Mouse (Mus musculus): ENCODE measurements at regions not wholly inside any gene's neighbourhood (a gene's known extent, or its start where the extent isn't known, plus 50 kb on each side); places are given as distances from the start of the nearest gene placed in this dataset.
"Not testable (repeated sequence)": the region's sequence is repeated elsewhere in the genome, so short reads cannot be mapped to it uniquely, and the experiment has no call there.

DNA sequence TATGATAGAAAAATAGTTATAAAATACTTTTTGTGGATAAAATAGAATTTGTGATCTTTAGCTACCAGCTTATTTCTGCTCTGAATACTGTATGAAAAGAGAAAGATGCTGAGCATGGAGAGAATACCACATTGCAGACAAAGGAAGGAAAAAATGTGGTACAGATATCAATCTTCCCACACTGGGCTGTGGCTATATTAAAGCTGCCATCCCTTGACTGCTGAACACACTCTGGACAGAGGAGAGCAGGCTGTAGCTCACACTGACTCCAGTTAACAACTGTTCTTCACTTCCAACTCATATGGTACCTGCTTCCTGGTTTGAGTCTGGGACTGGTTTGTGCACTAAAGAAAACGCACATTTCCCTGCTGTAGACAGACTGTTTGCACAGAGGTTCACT is 76.7 kb upstream of the Try4 start:
- no peak for DNase-seq (ENCODE audit: low spot score in 2 of 2)

DNA sequence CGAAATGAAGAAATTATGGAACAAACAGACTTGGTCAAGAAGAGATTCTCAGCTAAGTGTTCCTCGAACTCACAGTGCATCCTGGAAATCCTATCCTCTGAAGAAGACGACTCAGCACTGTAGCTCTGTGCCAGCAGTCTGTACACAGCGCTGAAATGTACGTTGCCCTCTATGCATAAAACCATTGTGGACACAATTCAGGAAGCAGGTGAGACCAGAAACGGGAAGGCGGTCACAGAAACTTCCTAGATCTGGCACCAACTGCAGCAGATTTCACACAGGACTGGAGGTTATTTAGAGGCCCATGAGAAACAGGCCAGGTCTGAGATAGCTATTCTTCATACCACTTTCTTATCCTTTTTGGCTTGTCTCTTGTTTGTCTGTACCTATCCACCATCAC is 83.7 kb upstream of the Try4 start:
- DNase-seq (ENCODE audit: low spot score in 2 of 2), result no peak

DNA sequence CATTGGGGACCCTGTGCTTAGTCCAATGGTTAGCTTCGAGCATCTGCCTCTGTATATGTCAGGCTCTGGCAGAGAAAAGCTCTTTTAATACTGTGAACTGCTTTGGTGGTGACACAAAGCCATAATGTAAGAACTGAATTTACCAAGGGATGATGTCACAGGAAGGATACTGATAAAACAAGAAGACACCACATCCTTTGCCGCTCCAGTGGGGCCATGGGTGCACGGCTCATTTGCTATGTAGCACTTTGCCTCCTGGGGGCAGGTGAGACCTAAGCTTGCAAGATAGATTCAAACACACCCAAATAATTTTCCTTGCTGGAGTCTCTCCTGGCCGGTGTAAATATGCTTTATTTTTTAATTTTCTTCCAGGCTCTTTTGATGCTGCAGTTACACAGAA is 86.2 kb upstream of the Try4 start:
- no peak for DNase-seq (ENCODE audit: low spot score in 2 of 2)

DNA sequence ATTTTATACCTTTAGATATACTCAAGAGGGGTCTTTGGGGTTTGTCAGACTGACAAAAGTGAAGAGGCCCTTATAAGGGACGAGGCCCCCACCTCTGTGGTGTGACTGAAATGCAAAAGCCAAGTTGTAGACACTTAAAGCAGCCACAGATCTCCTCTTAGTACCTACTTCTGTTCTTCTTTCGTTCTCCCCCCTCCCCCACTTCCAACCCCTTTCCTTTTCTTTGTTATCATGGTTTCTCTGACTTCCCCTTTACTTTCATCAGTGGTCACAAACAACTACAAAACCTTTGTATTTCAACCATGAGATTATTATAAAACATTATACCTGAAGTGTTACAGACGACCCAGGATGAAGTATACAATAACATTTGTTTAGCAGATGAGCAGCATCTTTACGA is 96.2 kb upstream of the Try4 start:
- no peak for DNase-seq (ENCODE audit: low spot score in 2 of 2)

DNA sequence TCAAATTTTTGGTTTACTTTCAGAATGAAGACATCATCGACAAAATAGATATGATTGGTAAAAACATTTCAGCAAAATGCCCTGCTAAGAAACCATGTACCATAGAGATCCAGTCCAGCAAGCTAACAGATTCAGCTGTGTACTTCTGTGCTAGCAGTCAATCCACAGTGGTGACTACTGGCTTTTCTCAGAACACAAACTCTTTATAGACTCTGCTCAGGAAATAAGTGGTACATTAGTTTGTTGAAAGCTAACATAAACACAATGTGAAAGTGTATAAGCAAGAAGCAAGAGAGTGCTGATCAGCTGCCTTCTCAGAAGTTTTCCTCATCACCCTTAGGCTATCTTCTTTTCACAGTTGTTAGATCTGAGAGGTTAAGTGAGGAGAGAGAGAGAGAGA is 99.2 kb upstream of the Try4 start:
- no peak for DNase-seq (ENCODE audit: low spot score in 2 of 2)

DNA sequence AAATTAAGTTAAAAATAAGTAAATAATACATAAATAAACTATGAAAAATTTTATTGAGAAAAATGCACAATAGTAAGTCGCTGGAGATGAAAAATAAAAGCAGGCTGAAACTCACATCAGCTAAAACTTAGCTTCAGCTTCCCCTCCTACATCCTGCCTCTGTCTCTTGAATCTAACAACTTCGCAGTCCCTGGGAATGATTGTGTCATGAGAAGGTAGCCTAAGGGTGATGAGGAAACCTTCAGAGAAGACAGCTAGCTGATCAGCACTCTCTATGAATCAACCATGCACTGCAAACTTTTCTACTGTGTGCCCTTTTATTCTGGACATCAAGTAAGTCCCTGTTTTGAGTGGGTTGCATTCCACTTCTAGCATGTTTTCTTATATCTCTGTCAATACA is 99.8 kb upstream of the Try4 start:
- DNase-seq (ENCODE audit: low spot score in 2 of 2), result no peak

DNA sequence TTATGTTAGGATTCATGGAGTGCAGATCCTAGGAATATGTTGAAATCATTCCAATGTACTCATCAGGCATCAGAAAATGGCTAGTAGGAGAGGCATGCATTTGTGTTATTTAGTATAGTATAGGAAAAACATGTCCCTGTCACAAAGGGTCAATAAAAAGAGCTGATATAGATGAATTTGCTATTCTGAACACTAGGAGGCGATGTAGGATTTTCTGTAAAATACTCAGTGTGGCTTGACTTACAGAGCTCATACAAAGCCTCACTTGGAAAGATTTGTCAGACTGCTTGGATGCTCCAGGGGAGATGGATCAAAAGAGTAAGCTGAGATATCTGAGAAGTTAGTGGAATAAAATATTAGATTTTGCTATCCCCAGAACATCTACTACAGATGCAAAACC is 107.6 kb upstream of the Try4 start:
- DNase-seq (ENCODE audit: low spot score in 2 of 2), result no peak

DNA sequence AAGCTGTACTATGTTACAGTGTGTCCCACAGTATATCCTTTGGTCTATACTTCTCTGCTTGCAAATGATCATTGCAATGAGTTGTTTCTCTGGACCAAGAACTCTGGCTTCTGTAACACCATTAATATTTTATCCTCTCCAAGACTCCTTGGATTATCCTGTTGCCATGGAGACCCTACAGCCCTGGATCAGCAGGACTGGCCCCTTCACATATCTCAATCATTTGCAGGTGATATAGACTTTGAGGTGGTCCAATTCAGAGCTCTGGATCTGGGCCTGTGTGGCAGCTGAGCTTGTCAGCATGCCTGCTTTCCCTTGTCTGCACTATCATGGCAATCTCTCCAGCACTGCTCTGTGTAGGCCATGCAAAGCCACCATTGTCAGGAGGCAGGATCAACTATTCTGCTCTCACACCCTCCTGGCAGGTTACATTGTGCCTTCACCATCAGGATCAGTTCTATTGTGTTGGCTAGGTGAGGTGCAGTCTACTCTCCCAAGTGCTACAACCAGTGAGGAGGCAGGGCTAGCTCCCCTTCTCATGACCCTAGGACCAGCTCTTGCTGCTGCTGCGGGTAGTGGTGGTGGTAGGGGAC is 110.2 kb upstream of the Try4 start:
- no peak for DNase-seq (ENCODE audit: low spot score in 2 of 2)

DNA sequence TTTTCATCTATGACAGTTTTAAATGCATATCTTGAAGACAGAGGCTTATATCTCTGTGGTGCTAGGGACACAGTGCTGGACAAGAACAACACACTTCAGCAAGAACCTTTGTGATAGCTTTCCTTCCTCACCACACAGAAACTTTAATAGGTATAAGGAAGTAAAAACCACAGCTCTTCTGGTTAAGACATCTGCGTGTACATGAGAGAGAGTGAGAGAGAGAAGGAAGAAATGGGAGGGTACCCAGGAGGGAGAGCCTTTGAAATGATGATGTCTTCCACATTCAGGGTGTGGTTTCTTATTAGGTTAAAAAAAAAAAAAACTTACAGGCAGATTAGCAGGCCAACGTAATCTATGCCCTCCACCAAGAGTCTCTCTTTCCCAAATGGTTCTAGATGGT is 113.2 kb upstream of the Try4 start:
- DNase-seq (ENCODE audit: low spot score in 2 of 2), result no peak

DNA sequence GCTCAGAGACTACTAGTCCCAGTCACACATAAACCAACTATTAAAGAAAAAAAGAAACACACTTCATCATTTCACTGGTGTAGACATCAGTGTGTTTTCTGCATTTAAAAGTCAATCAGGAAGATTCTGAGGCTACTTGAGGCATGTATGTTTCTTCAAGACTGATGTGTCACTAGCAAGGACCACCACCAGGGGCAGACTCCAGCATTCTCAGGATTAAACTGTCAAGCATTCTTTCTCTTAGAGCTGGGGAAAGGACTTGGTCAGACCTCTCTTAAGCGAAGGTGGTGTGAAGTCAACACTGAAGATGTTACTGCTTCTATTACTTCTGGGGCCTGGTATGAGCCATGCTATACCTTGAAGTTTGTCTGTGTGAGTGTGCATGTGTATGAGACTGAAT is 114.1 kb upstream of the Try4 start:
- no peak for DNase-seq (ENCODE audit: low spot score in 2 of 2)

DNA sequence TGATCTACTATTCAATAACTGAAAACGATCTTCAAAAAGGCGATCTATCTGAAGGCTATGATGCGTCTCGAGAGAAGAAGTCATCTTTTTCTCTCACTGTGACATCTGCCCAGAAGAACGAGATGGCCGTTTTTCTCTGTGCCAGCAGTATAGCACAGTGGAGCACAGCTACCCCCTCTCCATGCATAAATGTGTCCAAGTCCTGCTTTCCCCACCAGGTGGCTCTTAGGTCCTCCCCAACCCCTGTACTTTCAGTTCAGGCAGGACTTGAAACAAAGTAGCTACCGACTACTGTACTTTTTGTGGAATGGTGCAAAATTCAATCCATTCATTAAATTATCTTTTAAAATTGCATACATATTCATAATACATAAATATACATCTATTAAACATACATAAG is 123.2 kb upstream of the Try4 start:
- DNase-seq (ENCODE audit: low spot score in 2 of 2), result no peak

DNA sequence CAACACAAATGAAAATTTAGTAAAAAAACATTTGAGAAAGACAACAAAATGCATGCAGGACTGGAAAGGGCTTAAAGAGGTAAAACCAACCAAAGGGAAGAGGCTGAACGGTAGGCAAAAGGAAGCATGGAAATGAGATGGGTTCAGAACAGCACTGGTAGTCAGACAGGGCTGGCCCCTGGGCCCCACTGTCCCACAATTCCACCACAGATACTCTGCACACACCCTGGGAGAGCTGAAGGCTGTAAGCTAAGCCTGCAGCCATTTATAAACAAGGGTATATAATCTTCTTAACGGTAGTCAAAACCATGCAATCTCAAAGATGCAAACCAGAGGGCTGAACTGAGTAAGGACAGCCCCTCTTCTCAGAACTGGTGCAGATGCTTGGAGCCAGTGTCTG is 124.0 kb upstream of the Try4 start:
- DNase-seq (ENCODE audit: low spot score in 2 of 2), result no peak

DNA sequence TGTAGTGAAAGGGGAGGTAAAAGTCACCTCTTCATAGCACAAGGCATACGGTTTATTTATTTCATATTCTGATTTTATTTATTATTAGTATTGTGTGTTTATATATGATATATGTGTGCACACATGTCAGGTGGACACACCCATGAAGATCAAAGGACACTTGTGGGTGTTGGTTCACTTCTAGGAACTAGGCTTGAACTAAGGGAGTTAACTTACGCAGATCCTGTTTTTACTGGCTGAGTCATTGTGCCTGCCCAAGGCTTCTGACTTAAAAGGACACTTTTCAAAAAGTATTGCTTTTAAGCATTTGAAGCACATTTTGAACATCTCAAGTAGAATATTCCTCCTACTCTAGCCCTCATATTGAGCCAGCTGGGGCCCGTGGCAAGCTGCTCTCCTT is 124.9 kb upstream of the Try4 start:
- DNase-seq (ENCODE audit: low spot score in 2 of 2), result no peak

DNA sequence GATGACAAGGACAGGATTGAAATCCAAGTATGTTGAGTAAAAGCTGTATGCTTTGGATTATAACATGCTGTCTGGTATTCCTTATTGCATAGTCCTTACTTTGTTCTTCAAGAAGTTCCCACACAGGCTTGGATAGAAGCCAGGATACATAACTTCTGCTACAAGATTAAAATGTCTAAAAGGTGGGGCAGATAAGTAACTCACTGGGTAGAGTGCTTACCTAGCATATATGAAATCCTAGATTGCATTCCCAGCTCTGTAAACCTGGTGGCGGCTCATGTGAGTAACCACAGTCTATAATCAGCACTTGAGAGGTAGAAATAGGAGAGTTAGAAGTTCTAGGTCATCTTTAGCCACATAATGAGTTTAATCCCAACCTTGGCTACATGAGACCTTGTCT is 126.0 kb upstream of the Try4 start:
- no peak for DNase-seq (ENCODE audit: low spot score in 2 of 2)

DNA sequence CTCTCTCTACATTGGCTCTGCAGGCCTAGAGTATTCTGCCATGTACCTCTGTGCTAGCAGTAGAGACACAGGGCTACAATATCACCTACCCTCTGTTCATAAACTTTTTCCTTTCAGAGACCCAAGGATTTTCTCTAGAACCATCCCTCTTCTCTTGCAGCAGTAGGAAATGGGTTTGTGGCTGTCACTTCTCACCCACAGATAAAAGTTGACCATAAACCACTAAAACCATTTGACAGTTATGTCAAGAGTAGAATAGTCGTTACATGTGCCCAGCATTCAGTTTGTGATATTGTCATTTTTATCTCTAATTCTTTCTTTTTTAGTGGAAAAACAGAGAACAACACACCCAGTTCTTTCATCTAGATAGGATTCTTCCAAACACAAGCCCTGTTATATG is 128.2 kb upstream of the 2210010C04Rik start:
- no peak for DNase-seq (ENCODE audit: low spot score in 2 of 2)

DNA sequence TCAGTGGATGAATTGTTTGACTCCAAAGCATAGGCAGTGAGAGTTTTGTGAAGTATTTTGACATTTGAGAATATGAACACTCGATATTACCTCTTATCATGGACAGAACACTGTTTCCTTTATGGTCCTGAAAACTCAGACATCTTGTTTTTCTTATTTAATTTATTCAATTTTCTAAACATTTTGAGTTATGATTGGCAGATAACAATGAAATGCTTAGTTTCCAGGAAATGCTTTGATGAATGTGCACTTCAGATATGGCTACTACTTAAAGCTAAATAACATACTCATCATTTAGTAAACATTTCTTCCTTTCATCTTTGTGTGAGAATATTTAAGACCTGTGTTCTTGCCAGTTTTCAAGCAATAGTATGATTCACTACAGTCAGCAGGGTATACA is 126.4 kb upstream of the 2210010C04Rik start:
- DNase-seq (ENCODE audit: low spot score in 2 of 2), result no peak

DNA sequence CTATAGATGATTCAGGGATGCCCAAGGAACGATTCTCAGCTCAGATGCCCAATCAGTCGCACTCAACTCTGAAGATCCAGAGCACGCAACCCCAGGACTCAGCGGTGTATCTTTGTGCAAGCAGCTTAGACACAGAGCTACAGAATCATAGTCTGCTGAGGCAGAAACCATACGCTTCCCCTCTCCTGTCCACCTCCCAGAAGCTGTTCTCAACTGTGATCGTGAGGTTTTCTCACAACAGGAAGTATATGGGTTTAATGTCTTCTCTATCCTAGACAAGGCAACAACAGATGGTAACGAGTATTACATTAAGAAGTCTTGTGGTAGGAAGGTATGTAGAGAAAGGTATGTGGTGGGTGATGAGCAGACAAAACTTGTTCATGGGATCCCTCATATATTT is 116.8 kb upstream of the 2210010C04Rik start:
- DNase-seq (ENCODE audit: low spot score in 2 of 2), result no peak

DNA sequence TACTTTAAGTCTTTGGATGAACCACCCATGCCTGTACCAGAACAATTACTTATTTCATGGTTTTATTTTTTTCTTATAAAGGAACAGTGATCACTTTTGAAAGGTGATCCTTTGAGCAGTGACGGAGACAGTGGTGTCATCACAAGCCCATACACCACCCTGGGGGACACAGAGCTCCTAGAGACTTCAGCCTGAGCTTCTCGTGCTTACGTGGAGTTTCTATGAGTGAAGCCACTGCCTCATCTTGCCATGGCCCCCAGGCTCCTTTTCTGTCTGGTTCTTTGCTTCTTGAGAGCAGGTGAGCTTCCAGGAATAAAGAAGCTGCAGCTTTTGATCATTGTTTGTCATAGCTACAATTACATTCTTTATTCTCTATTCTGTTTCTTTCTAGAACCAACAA is 116.2 kb upstream of the 2210010C04Rik start:
- no peak for DNase-seq (ENCODE audit: low spot score in 2 of 2)

DNA sequence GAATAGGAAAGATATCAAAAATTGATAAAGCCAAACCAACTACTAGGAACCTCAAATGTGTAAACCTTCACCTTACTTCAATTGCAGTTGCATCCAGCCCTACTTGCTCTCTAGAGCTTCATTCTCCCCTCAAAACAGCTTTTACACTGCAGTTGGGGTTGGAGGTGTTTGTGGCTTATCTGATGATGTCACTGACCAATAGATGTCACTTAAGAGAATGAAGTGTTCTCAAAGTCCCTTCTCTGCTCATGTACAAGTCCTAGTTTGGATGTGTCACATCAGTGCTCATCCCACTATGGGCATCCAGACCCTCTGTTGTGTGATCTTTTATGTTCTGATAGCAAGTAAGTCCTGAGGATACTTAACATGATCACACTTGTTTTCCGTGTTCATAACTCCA is 105.6 kb upstream of the 2210010C04Rik start:
- no peak for DNase-seq (ENCODE audit: low spot score in 2 of 2)

DNA sequence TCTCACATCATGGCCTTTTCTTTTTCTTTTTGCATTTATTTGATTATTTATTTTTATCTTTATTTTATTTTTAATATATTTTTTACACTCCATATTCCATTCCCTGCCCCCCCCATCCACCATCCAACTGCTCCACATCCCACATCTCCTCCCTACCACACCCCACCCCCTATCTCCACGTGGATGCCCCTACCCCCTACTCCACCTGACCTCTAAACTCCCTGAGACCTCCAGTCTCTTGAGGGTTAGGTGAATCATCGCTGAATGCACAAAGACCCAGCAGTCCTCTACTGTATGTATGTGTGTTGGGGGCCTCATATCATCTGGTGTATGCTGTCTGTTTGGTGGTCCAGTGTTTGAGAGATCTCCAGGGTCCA is 102.1 kb upstream of the 2210010C04Rik start:
- DNase-seq (ENCODE audit: low spot score in 2 of 2), result not testable (repeated sequence)

DNA sequence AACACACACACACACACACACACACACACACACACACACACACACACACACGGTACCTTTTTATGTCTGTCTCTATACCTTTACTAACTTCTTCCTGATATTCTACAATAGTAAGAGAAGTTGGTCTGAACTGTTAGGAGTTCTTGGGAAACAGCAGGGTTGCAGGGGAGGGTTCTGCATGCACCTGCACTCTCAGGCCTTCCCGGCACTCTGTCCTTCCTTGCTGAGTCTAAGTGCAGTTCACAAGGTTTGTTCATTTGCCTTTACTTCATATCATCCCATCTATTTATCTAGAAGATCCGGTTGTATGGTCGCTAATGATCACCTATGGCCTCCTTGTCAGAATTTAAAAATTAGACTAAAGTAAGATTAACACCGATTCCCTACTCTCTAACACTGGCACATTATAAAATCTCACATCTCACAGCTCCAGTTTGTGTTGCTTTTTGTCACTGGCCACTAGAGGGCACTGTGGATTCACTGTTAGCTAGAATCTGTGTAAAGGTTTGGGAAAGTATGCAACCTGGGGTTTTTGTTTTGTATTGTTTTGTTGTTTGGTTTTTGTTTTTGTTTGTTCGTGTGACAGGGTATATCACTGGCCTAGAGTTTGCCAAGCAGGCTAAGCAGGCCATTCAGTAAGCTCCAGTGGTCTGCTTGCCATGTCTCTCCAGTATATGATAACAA is 101.5 kb upstream of the 2210010C04Rik start:
- peak in 1 of 2 experiments; percentile 39 for DNase-seq (ENCODE audit: low spot score in 2 of 2)

DNA sequence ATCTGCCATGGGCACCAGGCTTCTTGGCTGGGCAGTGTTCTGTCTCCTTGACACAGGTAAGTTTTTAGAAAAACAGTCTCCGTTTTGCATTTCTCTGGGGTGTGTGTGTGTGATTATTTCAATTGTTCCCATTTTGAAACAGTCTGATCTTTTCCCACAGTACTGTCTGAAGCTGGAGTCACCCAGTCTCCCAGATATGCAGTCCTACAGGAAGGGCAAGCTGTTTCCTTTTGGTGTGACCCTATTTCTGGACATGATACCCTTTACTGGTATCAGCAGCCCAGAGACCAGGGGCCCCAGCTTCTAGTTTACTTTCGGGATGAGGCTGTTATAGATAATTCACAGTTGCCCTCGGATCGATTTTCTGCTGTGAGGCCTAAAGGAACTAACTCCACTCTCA is 99.9 kb upstream of the 2210010C04Rik start:
- DNase-seq (ENCODE audit: low spot score in 2 of 2), result no peak

DNA sequence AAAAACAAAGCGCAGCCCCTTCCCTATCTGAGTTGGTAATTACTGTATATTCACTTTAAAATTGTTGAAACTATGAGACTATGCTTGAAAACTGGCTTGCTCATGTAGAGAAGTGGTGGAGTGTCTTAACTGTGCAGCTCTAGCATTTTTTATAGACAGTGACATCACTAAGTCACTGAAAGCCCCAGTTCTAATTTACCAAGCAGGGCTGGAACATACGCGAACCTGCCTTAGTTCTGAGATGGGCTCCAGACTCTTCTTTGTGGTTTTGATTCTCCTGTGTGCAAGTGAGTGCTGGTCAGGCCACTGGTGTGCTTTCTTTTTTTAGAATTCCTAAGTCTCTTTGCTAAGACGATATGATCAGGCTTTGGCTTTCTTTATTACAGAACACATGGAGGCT is 94.6 kb upstream of the 2210010C04Rik start:
- DNase-seq (ENCODE audit: low spot score in 2 of 2), result no peak

DNA sequence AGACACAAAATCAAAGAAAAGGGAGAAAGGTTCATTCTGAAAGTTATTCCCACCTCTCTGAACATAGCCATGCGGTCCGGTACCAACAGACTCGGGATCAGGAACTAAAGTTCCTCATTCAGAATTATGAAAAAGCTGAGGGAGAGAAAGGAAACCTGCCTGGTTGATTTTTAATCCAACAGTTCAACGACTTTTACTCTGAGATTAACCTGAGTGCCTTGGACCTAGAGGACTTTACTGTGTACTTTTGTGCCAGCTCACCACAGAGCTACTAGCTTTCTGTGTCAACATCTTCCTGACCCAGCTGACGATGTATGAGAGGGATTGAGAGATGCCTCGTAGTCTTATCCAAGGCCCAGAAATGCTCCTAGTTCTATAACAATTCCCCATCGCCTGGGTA is 92.5 kb upstream of the 2210010C04Rik start:
- DNase-seq (ENCODE audit: low spot score in 2 of 2), result no peak

Measured in layer of hippocampus, adult 8-10 months (tissue).